Mouse (Mus musculus): Measurements from ENCODE around the gene Gm49661. TPM values are rescaled to one million over a fixed set of nuclear protein-coding genes. Genes with fewer than 3 reads are reported as not detected.

The Gm49661 gene
- polyA plus RNA-seq, 1 experiment from 2014 or later = 1.1 TPM

GRCm38 (mm10) chr8:84937620-84938485 is 31.4 kb downstream of the Gm49661 start:
- no peak overlapping the region for H3K9ac ChIP-seq (replicated peaks; ENCODE audit: low read depth)
- no peak for DNase-seq (ENCODE audit: low spot score)
- TF ChIP-seq CTCF (IDR thresholded peaks at IDR 0.05) = no peak
- TF ChIP-seq EP300 (IDR thresholded peaks at IDR 0.05) = no peak
- H3K27ac ChIP-seq (ENCODE audit: low read length) = no peak overlapping the region
- 57% methylated on average over 13 of the region's 13 CpGs for WGBS
- H3K9me3 ChIP-seq (ENCODE audit: low read length) = no peaks in the 10 kb centered on the region
- H3K36me3 ChIP-seq (ENCODE audit: insufficient read depth, low read length) = no peaks in the 10 kb centered on the region
- ATAC-seq = no peak
- H3K4me1 ChIP-seq (ENCODE audit: insufficient read depth, low read depth, low read length) = no peaks in the 10 kb centered on the region
- no peak overlapping the region for H3K4me3 ChIP-seq (ENCODE audit: low read depth, low read length)
- no peak overlapping the region for H3K4me2 ChIP-seq (replicated peaks; ENCODE audit: low read depth, low read length)
- H3K27me3 ChIP-seq (replicated peaks; ENCODE audit: insufficient read depth, low read length) = peaks cover 30% of the 10 kb centered on the region

GRCm38 (mm10) chr8:84936962-84937546 is 32.2 kb downstream of the Gm49661 start, which contains the start of gene Mast1:
Gene Mast1 (minus strand): TSS chr8:84937359.
- Histone ChIP-seq H3K27me3 (replicated peaks; ENCODE audit: insufficient read depth, low read length) (peaks cover 30% of the 10 kb centered on the region), H3K27ac (ENCODE audit: low read length) (no peak within 1 kb of the TSS), H3K9me3 (ENCODE audit: low read length) (no peaks in the 10 kb centered on the region), H3K9ac (replicated peaks; ENCODE audit: low read depth) (no peak within 1 kb of the TSS), H3K36me3 (ENCODE audit: insufficient read depth, low read length) (no peaks in the 10 kb centered on the region), H3K4me2 (replicated peaks; ENCODE audit: low read depth, low read length) (peak within 1 kb of the TSS; percentile 55), H3K4me3 (ENCODE audit: low read depth, low read length) (peak within 1 kb of the TSS; percentile 20; the same call in 1 of the 2 replicates), H3K4me1 (ENCODE audit: insufficient read depth, low read depth, low read length) (no peaks in the 10 kb centered on the region)
- ATAC-seq (peak; percentile 83), DNase-seq (ENCODE audit: low spot score) (peak; percentile 69)
- WGBS = under 1% methylated on average over 34 of the region's 50 CpGs
- TF ChIP-seq EP300 (IDR thresholded peaks at IDR 0.05) = no peak
- TF ChIP-seq CTCF (IDR thresholded peaks at IDR 0.05) = peak; percentile 61

DNA sequence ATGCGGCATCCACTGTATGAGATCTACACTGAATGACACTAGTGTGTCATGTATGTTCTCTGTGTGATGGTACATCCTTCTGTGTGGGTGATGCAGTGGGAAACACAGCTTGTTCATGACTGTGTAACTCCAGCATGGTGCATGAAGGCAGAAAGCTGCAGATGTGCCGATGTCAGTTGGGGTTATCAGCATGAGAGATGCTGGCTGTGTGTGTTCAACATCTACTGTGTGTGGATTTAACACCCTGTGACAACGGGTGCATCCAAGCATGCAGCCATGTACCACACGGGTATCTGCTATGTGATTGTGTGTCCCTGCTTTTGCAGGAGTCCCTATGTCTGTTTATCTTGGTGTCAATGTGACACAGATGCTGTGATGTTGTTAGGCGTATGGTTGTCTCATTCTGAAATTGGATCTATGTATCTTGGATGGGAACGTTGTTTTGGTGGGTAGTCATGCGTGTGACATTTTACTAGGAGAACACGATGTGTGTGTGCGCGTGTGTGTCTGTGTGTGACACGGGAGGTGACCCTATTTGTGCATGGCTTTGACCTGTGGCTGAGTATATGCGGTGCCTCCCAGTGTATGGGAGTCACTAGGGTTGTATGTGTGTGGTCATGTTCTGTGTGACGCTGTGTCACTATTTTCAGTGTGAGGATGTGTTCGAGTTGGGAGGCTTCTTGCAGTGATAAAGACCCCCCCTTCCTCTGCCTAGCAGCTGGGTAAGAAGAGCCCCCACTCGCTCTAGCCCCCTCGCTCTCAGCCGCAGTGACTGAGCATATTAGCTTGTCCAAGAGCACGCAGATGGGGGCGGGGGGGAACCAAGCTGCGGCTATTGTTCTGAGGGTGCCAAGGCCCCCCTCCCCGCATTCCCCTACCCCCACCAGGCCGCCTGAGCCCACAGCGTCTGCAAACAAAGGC is 32.9 kb downstream of the Gm49661 start:
- Histone ChIP-seq H3K36me3 (ENCODE audit: insufficient read depth, low read length) (no peaks in the 10 kb centered on the region), H3K27me3 (replicated peaks; ENCODE audit: insufficient read depth, low read length) (peaks cover 30% of the 10 kb centered on the region), H3K9me3 (ENCODE audit: low read length) (no peaks in the 10 kb centered on the region), H3K4me1 (ENCODE audit: insufficient read depth, low read depth, low read length) (no peaks in the 10 kb centered on the region), H3K4me2 (replicated peaks; ENCODE audit: low read depth, low read length) (peak overlapping the region; percentile 55; the same call in 1 of the 2 replicates), H3K27ac (ENCODE audit: low read length) (no peak overlapping the region), H3K9ac (replicated peaks; ENCODE audit: low read depth) (no peak overlapping the region), H3K4me3 (ENCODE audit: low read depth, low read length) (0 out of 2 replicates have a peak overlapping the region, but pooled peaks have one; percentile 20)
- DNase-seq (ENCODE audit: low spot score) (no peak), ATAC-seq (no peak)
- no peak for TF ChIP-seq CTCF (IDR thresholded peaks at IDR 0.05)
- TF ChIP-seq EP300 (IDR thresholded peaks at IDR 0.05) = no peak
- 22% methylated on average over 23 of the region's 23 CpGs for WGBS

DNA sequence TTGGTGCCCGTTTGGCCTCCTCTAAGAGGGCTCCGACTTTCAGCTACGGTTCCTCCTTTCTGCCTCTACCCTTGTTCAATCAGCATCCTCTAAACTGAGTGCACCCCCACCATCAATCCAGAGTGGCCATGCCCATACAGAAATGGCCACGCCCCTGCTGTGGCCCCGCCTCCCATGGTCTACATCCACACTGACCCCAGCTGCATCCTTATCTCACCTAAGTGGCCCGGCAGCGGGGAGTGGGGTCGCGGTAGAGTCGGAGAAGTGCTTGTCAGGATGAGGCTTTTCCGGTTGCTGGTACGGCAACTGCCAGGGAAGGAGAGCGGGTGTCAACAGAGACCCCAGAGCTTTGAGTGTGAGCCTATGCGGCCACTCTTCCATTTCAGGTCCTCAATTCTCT is 33.7 kb downstream of the Gm49661 start:
- no peak; the same call in 1 of the 2 replicates for ATAC-seq
- no peak for DNase-seq (ENCODE audit: low spot score)
- H3K27me3 ChIP-seq (replicated peaks; ENCODE audit: insufficient read depth, low read length) = peaks cover 30% of the 10 kb centered on the region
- H3K4me1 ChIP-seq (ENCODE audit: insufficient read depth, low read depth, low read length) = no peaks in the 10 kb centered on the region
- H3K27ac ChIP-seq (ENCODE audit: low read length) = no peak overlapping the region
- no peak for TF ChIP-seq CTCF (IDR thresholded peaks at IDR 0.05)
- no peak for TF ChIP-seq EP300 (IDR thresholded peaks at IDR 0.05)
- WGBS = 3% methylated on average over 14 of the region's 14 CpGs
- no peak overlapping the region for H3K9ac ChIP-seq (replicated peaks; ENCODE audit: low read depth)
- H3K4me2 ChIP-seq (replicated peaks; ENCODE audit: low read depth, low read length) = no peak overlapping the region
- H3K9me3 ChIP-seq (ENCODE audit: low read length) = no peaks in the 10 kb centered on the region
- no peak overlapping the region for H3K4me3 ChIP-seq (ENCODE audit: low read depth, low read length)
- no peaks in the 10 kb centered on the region for H3K36me3 ChIP-seq (ENCODE audit: insufficient read depth, low read length)

DNA sequence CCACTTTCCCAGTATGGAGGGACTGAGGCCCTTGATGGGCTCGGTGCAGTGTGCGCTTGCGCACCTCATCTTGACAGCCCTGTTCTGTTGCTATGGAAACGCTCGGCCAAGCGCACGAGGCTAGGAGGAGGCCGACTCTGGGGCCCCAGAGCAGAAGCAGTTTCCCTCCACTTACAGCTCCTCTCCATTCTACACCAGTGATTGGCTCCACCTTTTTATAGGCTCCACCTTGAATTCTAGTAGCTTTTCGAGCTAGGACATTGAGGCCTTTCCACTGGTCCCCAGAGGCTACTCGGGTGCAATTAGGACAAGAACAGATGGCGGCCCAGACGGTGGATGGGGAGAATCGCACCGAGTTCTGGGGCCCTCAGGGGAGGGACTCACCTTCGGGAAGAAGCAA is 34.4 kb downstream of the Gm49661 start:
- TF ChIP-seq EP300 (IDR thresholded peaks at IDR 0.05) = no peak
- no peak for TF ChIP-seq CTCF (IDR thresholded peaks at IDR 0.05)
- peak; percentile 29 for DNase-seq (ENCODE audit: low spot score)
- WGBS = 1% methylated on average over 15 of the region's 15 CpGs
- Histone ChIP-seq H3K9me3 (ENCODE audit: low read length) (no peaks in the 10 kb centered on the region), H3K4me2 (replicated peaks; ENCODE audit: low read depth, low read length) (no peak overlapping the region), H3K4me3 (ENCODE audit: low read depth, low read length) (no peak overlapping the region), H3K36me3 (ENCODE audit: insufficient read depth, low read length) (no peaks in the 10 kb centered on the region), H3K27me3 (replicated peaks; ENCODE audit: insufficient read depth, low read length) (peaks cover 36% of the 10 kb centered on the region), H3K9ac (replicated peaks; ENCODE audit: low read depth) (no peak overlapping the region), H3K27ac (ENCODE audit: low read length) (no peak overlapping the region), H3K4me1 (ENCODE audit: insufficient read depth, low read depth, low read length) (no peaks in the 10 kb centered on the region)
- ATAC-seq = peak; percentile 50
